Mouse (Mus musculus) 3134 (cell line): ENCODE results near the gene Lurap1l.
A peak's percentile ranks its signal among the peaks of the same experiment; 100 is the strongest.
"Not testable (repeated sequence)": the region's sequence is repeated elsewhere in the genome, so short reads cannot be mapped to it uniquely, and the experiment has no call there.

Experiments used
- DNase-seq: peaks from one replicate; pipeline ENCODE4 v3.0.0-alpha.2; 2011; ENCODE audit warnings: low spot score; ENCODE audit not compliant: insufficient read length; ENCODE audit errors: extremely low read depth

Gene Lurap1l

GRCm38 (mm10) chr4:80916695-80917094 is 6.2 kb downstream of the Lurap1l start:
- peak; percentile 54 for DNase-seq

GRCm38 (mm10) chr4:80917128-80917527 is 6.7 kb downstream of the Lurap1l start:
- not testable (repeated sequence) for DNase-seq

- no peak for DNase-seq
Measured at GRCm38 (mm10) chr4:80917812-80918211, 7.4 kb downstream of the Lurap1l start.

- DNase-seq = no peak
Measured at GRCm38 (mm10) chr4:80918526-80919129, 8.2 kb downstream of the Lurap1l start.

- DNase-seq = no peak
Measured at GRCm38 (mm10) chr4:80919217-80919867, 8.9 kb downstream of the Lurap1l start.

GRCm38 (mm10) chr4:80921646-80922489 is 11.4 kb downstream of the Lurap1l start:
- DNase-seq = peak; percentile 51

- DNase-seq = no peak
Measured at GRCm38 (mm10) chr4:80922654-80923053, 12.2 kb downstream of the Lurap1l start.

GRCm38 (mm10) chr4:80924815-80925214 is 14.4 kb downstream of the Lurap1l start:
- no peak for DNase-seq

GRCm38 (mm10) chr4:80925752-80926519 is 15.5 kb downstream of the Lurap1l start:
- DNase-seq = no peak

GRCm38 (mm10) chr4:80934749-80935148 is 24.3 kb downstream of the Lurap1l start:
- DNase-seq = no peak

GRCm38 (mm10) chr4:80939115-80939514 is 28.7 kb downstream of the Lurap1l start:
- peak; percentile 20 for DNase-seq

- DNase-seq = peak; percentile 39
Measured at GRCm38 (mm10) chr4:80940946-80941345, 30.5 kb downstream of the Lurap1l start.

- peak; percentile 32 for DNase-seq
Measured at GRCm38 (mm10) chr4:80941978-80942377, 31.5 kb downstream of the Lurap1l start.

- DNase-seq = no peak
Measured at GRCm38 (mm10) chr4:80944605-80945004, 34.2 kb downstream of the Lurap1l start.

- no peak for DNase-seq
Measured at GRCm38 (mm10) chr4:80949110-80949509, 38.7 kb downstream of the Lurap1l start.

GRCm38 (mm10) chr4:80949720-80950119 is 39.3 kb downstream of the Lurap1l start:
- no peak for DNase-seq

- DNase-seq = peak; percentile 70
Measured at GRCm38 (mm10) chr4:80950280-80950781, 39.9 kb downstream of the Lurap1l start.

- peak; percentile 30 for DNase-seq
Measured at GRCm38 (mm10) chr4:80952653-80953052, 42.2 kb downstream of the Lurap1l start.

GRCm38 (mm10) chr4:80955942-80956341 is 45.5 kb downstream of the Lurap1l start:
- no peak for DNase-seq

GRCm38 (mm10) chr4:80967526-80967925 is 57.1 kb downstream of the Lurap1l start:
- DNase-seq = no peak

GRCm38 (mm10) chr4:80971846-80972245 is 61.4 kb downstream of the Lurap1l start:
- DNase-seq = peak; percentile 64
